Mouse (Mus musculus) erythroblast, adult 5-6 weeks (primary cell): ENCODE measurements around the gene Eepd1. TPM values are rescaled to one million over a fixed set of nuclear protein-coding genes. Genes with fewer than 3 reads are reported as not detected.
"Not testable (repeated sequence)": the region's sequence is repeated elsewhere in the genome, so short reads cannot be mapped to it uniquely, and the experiment has no call there.

ENCODE experiments used
- ATAC-seq: replicated peaks from 2 replicates; pipeline ENCODE4 v1.8.0; 2016; ENCODE audit warnings: moderate number of reproducible peaks, mild to moderate bottlenecking, moderate TSS enrichment, inconsistent platforms; ENCODE audit not compliant: poor library complexity, low FRiP score, severe bottlenecking
- total RNA-seq, 2 experiments: library from RNA; stranded (forward) in 1 of 2; stranded (reverse) in 1 of 2; fragments of 150-400 nt in 1 of 2; fragments of 200-764, 138-1000 nt in 1 of 2; gene quantifications; 2 replicates each; pipeline versions ENCODE4 v1.2.3 to v1.2.4; 2015 to 2017; ENCODE audit warnings: low replicate concordance in 2 of 2

Gene Eepd1
- total RNA-seq (2015; ENCODE audit: low replicate concordance) (0.42 and 0.77 TPM in 2 replicates), total RNA-seq (2017; ENCODE audit: low replicate concordance) (0.26 and 0.42 TPM in 2 replicates)

DNA sequence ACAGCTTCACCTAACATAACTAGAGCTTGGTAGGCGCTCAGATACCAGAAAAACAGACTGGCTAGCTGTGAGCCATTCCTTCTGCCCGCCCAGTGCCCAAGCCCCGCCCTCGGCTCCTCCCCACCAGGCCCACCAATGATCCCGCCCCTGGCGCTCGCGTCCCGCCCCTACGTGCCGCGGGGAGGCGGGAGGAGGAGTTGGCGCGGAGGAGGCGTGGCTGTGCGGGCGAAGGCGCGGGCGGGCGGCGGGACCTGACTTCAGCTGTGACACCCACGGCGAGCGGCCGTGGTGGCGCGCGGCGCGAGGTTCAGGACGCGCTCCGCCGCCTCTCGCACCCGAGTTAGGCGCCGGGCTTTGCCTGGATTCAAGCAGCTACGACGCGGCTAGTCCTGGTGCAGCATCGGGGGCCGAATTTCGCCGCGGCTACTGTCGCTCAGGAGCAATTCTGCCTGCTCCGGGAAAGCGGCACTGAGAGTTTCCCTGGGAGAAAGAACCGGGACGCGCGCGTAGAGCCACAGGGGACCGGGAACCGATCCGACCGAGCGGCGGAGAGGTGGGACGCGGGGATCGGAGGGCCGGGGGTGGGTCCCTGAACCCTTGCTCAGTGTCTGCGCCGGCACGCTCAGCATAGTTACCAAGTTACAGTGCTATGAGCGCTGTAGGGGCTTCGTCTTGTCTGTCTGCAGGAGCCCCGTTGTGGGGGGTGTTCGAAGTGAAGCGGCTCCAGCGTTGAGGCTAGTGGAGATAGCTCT is at the start of gene Eepd1:
Gene Eepd1 (plus strand): TSS at position 204 of the 752 bp plus-strand sequence.
- ATAC-seq = peak; percentile 96

DNA sequence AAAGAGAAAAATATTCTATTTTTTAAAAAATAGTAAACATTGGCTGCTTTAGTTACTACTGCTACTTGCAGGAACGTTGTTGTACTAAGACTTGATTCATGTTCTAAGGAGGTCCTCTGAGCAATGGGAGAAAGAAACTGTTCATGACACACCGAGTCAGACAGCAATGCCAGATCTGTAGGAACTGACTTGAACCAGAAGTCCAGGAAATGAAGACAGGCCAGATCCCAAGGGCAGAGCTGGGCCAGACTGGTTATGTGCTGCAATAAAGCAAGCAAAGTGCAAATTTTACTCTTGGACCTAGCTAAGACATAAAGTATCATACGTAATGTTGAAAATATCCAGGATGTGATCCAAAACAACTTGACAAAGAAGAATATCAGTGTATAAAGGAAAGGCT is 42.5 kb upstream of the Eepd1 start:
- ATAC-seq = no peak

GRCm38 (mm10) chr9:25440046-25440445 is 41.3 kb upstream of the Eepd1 start:
- ATAC-seq = not testable (repeated sequence)

- ATAC-seq = no peak
These were observed 39.3 kb upstream of the Eepd1 start for GRCm38 (mm10) chr9:25442041-25442440.

DNA sequence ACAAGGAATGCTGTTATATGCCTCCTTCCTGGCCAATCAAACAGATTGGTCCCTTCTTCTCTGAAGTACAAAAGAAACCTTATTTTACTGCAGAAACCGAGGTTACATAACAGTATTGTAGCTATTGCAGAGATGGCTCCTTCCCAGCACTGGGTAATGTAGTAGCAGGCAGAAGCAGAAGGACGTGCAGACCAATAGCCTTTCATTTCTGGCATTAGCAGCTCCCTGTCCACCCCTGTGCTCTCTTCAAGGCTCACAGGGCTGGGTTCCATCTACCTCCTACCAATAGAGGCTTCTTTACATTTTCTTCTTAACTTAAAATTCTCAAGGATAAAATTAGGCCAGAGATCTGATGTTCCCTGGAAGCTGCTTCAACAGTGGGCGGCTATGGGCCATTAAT is 38.3 kb upstream of the Eepd1 start:
- ATAC-seq = no peak

- ATAC-seq = no peak
These were observed 37.8 kb upstream of the Eepd1 start for GRCm38 (mm10) chr9:25443546-25443945.

DNA sequence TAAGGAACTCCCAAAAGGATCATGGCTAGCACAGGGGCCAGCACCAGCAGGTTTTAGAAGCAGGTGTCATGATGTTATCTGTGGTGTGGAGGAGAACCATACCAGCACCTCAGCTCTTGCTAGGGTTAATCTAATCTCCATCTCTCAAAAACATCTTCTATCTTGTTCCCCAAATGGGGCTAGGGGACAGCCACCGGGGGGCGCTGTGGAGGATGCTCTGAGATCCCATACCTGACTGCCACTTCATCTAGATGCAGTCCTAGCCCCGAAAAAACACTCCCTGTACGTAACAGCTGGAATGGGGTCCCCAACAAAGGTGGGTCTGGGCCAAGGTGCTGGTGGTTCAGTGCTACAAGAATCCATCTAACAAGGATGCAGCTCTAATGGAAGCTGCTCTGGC is 31.0 kb upstream of the Eepd1 start:
- ATAC-seq = no peak

DNA sequence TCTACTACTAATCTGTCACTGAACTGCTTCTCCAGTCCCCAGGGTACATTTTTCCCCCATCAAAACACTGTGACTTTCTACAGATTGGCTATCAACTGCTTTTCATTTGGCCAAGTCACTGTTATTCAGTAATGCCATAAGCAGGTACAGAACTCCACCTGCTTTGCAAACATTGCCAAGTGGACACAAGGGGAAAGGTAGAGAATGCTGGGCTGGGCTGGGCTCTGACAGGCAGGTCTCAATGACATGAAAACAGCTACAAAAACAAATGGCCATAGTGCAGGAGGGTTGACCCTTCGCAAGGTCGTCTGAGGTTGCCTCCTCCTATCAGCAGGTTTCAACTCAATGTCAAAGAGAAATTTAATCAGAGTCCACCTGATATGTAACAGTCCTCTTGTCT is 26.3 kb upstream of the Eepd1 start:
- ATAC-seq = no peak

DNA sequence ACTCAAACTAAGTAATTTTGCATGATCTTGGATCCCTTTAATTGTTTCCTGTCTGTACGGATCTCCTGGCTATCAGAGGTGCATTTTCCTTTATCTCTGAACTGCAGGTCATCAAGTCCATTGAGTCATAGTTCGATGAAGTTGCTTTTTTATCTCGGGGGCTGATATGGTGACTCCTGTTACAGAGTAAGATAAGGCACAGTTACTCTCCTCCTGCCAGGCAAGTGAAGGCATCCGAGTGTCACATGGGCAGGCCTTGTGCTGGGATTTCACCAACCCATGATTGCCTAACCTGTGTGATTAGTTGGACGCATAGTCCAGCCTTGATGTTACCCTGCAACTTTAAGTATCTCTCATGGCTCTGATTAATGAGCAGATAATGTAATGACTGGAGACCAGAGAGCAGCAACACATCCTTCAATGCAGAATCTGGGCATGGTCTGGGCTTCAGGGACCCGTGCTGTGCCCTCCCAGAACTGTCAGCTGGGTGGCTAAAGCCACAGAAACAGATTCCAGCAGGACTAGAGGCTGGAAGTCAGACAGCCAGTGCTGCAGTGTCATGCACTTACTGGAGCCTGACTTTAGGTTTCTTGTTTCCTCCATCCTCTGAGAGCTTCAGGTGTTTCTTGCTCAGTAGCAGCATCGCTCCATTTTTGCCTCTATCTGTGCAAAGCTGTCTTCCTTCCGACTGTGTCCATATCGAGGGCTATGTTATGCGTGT is 20.4 kb upstream of the Eepd1 start:
- ATAC-seq = no peak

DNA sequence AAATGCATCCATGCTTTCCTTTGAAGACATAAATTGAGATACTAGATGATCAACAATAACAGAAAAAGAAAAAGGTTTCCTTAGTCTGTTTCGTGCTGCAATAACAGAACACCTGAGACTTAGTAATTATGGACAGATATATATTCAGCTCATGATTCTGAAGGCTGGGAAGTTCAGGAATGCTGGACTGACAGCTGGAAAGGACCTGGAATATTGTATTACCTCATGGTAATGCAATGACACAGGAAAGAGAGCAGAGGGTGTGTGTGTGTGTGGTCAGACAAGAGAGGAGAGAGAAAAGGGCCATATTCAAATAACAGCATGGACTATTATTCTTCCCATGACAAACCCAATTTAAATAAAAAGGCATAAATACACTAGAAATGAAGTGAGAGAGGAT is 17.0 kb upstream of the Eepd1 start:
- ATAC-seq = no peak

DNA sequence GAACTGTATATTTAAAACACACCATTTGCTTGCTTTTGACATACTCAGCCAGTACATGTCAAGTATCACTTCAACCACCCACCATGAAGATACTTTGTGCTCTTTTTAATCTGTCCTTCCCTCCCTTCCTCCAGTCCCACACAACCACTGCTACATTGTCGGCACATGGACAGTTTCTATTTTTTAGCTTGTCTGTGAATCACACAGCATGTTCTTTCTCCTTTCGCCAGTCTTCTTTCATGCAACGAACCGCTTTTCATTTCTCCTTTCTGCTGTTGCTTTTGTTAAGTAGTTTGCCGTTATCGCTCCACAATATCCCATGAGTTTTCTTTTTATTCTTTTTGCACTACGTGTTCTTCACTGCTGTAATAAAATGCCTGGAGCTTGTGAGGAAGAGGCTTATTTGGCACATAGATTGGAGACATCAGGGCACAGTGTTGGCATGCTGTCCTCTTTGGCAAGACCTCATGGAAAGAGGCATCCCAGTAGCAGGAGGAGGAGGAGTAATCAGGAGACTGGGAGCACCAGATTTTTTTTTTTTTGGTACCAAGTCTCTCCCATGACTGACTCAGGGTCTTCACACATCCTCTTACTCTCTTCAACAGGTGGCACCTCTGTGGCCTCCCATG is 1.8 kb upstream of the Eepd1 start:
- ATAC-seq = no peak

GRCm38 (mm10) chr9:25480676-25481075 is 671 bp upstream of the Eepd1 start:
- no peak for ATAC-seq

GRCm38 (mm10) chr9:25482322-25482998 is 1.1 kb downstream of the Eepd1 start:
- ATAC-seq = no peak

DNA sequence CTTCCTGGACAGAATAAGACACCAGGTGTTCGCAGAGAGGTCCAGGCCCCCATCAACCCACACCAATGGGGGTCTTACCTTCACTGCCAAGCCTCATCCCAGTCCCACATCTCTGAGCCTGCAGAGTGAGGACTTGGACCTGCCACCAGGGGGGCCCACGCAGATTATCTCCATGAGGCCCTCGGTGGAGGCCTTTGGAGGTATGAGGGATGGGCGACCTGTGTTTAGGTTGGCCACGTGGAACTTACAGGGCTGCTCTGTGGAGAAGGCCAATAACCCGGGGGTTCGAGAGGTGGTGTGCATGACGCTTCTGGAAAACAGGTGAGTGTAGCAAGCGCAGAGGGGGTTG is 1.6 kb downstream of the Eepd1 start:
- no peak for ATAC-seq

GRCm38 (mm10) chr9:25483931-25484618 is 2.7 kb downstream of the Eepd1 start:
- no peak for ATAC-seq

DNA sequence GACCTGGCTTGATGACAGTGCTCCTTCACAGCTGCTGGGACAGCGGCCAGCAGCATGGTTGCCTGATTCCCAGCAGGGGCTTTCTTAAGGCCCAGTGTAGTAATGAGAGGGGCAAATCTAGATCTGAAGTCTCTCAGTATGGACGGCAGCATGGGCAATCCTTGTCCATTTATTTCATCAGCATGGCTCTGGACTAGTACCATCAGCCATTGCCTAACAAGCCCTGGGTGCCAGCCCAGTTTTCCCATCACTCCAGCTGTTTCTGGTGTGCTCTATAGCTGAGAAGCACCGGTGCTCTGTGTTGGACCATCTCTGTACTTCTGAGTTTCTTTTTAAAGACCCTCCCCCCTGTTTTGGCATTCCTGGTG is 3.3 kb downstream of the Eepd1 start:
- ATAC-seq = no peak

DNA sequence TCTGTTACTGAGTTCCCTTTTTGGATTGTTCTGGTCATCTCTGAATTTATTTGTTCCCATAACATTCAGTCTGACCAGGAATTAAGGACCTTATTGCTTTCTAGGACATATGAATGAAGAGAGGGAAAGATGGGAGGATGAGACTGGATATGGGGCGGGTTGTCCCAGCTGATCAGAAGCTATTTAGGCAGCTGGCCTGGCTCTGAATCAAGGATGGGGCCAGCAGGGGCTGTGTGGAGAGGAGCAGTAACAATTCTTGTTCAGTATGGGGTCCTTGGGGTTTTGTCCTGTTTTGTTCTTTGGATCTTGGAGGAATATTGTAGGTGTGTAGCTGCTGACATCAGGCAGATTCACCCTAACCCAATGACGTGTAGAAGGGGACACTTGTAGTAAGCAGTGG is 3.7 kb downstream of the Eepd1 start:
- ATAC-seq = no peak

GRCm38 (mm10) chr9:25485406-25485805 is 4.1 kb downstream of the Eepd1 start:
- no peak for ATAC-seq

- ATAC-seq = no peak
These were observed 5.0 kb downstream of the Eepd1 start for GRCm38 (mm10) chr9:25486246-25486807.
